Mouse (Mus musculus): ENCODE data around the gene Cyp1a2. TPM values are rescaled to one million over a fixed set of nuclear protein-coding genes. Genes with fewer than 3 reads are reported as not detected.

Gene Cyp1a2
- total RNA-seq, 4 experiments from 2014 or later: not detected

DNA sequence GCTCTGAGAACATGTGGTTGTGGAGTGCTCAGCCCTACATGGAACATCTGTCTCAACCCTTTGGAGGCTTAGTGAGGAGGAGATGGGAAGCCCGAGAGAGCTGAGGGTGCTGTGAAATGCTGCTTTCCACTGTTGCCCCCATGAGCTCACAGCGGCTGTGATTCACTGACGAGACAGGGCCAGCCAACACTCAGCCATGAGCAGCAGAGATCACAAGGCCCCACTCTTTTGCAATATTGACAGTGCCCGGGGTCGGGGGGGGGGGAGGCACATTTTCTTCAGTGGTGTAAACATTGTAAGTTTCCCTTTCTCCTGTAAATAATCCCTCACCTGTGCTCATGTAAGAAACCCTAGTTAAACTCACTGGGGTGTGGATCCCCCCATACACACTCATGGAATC lies 12.0 kb downstream of the Cyp1a2 start:
- DNase-seq (ENCODE audit: low spot score in 2 of 2): no peak

DNA sequence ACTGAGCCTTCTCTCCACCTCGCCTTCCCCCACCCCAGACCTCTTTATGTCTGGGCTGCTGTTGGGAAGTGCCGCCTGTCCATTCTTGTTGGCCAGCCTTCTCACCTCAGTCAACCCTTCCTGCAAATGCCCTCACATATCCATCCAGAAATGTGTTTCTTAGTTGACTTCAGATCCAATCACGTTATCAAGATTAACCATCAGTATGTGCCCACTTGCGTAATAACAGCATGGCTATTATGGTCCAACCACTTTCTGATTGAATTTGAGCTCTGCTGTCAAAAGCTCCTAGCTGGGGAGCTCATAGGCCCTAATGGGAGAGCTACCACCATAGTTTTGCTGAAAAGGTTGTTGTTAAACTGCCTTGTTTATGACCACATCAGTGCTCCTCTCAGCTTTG lies 12.5 kb downstream of the Cyp1a2 start:
- DNase-seq (ENCODE audit: low spot score in 2 of 2): no peak

DNA sequence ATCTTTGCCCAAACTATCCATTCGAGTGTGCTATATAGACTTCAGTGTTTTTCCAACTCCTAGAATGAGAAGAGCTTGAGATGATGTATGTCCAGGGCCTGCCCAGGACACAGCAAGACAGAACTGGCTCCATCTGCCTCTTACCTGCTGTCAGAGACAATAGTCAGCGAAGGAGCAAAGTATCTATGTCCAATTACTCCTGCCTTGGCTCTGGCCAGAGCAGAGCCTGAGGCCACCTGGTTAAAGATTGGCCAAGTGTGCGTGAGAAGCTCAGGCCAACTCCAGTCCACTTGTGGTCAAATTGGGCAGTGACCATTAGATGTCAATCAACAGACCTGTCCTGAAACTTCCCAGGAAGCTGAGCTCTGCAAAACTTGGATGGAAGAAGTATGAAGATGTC lies 13.9 kb downstream of the Cyp1a2 start:
- no peak for DNase-seq (ENCODE audit: low spot score in 2 of 2)

DNA sequence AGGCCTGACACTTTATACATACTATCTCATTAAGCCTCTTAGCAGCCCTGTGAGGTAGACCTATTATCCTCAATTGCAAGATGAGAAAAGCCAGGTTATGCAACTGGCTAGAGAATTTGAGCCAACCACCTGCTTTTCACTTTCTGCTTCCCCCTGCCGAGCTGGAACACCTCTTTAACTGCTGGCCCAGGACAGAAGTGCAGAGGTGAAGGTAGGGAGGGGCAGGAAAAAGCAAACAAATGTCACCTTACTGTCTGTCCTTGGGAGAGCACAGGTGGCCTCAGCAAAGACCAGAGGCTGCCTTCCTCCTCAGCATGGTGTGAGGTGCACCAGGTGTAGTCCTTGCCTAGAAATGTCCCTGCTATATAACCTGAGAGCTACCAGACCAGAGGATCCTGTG lies 15.2 kb downstream of the Cyp1a2 start:
- DNase-seq (ENCODE audit: low spot score in 2 of 2): no peak

DNA sequence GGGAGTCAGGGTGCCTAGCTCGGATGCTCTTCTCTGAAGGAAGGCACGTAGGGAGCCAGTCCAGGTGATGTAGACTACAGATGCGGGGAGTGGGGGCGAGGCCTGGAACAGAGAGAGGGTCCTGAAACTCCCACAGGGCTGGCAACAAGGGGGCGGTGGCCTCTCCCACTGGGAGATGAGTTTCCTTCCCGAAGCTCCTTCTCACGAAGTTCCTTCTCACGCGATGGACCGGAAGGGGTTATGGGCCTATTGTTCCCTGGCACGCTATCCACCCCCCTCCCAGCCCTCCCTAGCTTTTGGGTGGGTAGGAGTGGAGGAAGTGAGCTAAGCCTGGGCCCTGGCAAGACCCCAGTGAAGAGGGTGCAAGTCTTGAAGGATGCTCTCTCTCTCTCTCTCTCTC lies 15.7 kb downstream of the Cyp1a2 start:
- DNase-seq (ENCODE audit: low spot score in 2 of 2): no peak

DNA sequence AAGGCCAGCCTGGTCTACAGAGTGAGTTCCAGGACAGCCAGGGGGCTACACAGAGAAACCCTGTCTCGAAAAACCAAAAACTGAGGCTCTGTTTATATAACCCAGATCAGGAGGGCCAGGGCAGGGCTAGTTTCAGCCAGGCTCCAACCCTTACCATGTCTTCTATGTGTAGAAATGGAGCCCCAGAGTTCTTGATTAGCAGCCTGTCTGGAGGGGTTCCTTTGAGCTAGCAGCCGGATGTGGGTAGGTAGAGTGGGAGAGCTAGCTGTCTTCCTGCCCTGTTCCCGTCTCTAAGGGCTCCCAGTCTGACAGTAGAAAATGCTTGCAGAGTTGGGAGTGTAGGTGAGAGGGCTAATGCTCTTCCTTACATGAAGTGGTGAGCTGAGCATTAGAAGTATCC lies 16.4 kb downstream of the Cyp1a2 start:
- DNase-seq (ENCODE audit: low spot score in 2 of 2): no peak

DNA sequence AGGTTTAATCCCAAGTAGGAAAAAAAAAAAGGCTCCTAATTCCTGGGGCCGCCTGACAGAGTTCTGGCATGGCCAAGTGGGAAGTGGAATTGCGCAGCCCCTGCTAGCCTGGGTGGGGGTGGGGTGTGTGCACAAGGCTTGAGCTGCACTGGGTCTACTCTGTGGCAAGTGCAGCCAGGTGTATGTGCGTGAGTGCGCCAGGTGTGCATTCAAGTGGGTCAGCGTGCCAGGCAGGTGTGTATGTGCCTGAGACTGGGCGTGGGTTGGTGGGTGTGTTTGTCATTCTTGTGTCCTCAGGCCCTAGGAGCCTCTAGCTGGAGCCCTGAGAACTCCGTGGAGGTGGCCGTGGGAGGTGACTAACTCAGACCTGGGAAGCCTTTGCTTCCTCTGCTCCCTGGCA lies 17.0 kb downstream of the Cyp1a2 start:
- no peak for DNase-seq (ENCODE audit: low spot score in 2 of 2)

DNA sequence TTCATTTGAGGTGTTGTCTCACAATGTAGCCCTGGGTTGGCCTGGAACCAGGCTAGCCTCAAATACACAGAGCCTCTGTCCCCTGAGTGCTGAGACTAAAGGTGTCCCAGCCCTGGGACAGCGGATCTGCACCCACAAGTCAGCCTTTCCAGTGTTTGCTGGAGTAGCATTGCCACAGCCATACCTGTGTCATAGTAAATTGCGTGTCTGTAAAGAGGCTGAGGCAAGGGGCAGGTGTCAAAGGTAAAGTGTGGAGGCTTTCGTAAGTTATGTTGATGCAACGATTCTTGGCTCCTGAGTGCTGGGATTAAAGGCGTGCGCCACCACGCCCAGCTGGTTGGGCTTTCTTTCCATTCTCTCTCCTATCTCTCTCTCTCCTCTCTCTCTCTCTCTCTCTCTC lies 18.9 kb downstream of the Cyp1a2 start:
- no peak for DNase-seq (ENCODE audit: low spot score in 2 of 2)

DNA sequence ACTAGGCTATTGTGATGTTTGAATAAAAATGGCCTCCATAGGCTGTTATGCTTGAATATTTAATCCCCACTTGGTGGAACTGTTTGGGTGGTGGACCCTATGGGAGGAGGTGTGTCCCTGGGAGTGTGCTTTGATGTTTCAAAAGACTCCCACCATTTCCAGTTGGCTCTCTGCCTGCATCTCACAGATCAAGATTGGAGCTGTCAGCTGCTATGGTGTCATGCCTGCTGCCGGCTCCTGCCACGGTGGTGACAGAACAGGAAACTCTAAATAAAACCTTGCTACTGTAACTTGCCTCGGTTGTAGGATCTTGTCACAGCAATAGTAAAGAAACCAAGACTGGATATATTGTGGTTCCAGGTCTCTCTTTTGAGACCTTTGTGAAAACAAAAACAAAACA lies 22.0 kb downstream of the Cyp1a2 start:
- no peak for DNase-seq (ENCODE audit: low spot score in 2 of 2)

DNA sequence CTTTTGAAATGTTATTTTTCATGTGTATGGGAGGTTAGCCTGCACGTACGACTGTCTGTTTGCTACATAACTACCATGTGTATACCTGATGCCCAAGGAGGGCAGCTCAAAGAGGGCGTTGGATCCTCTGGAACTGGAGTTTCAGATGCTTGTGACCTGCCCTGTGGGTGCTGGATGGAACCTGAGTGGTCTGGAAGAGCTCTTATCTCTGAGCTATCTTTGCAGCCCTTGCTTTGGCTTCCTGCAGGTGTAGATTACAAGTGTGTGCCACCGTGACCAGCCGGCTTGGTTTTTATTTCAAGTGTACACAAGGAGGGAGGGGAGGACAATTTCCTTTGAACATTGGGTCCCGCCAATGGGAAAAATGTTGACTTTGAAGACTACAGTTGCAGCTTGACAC lies 23.0 kb downstream of the Cyp1a2 start:
- no peak for DNase-seq (ENCODE audit: low spot score in 2 of 2)

DNA sequence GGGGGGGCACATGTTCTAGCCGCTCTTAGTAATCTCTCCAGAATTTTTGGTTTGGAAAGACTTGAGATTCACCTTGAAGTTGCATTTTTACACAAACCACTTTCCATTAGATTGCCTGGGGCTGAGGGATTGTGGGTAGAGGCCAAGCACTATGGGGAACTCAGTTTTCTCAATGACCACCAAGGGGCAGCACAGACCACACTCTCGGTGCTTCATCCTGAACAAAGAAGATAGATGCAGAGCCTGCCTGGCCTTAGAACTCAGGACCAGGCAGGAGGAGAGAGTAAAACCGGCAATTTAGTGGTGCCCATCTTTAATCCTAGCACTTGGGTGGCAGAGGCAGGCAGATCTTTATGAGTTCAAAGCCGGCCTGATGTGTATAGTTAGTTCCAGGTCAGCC lies 23.7 kb downstream of the Cyp1a2 start:
- peak; percentile 36 to 53 for DNase-seq (ENCODE audit: low spot score in 2 of 2)

DNA sequence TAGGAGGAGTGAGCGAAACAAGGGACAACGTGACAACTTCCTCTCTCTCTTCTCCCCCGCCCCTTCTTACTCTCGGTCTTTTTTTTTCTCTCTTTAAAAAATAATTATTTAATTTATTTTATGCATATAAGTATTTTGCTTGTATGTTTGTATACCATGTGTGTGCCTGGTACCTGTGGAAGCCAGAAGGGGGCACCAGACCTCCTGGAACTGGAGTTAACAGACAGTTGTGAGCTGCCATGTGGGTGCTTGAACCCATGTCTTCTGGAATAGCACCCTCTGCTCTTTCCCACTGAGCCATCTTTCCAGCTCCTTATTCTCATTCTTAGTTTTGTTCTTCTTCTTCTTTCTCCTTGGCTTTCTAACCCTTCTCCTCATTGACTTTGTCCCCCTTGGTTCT lies 24.5 kb downstream of the Cyp1a2 start:
- DNase-seq (ENCODE audit: low spot score in 2 of 2): no peak

DNA sequence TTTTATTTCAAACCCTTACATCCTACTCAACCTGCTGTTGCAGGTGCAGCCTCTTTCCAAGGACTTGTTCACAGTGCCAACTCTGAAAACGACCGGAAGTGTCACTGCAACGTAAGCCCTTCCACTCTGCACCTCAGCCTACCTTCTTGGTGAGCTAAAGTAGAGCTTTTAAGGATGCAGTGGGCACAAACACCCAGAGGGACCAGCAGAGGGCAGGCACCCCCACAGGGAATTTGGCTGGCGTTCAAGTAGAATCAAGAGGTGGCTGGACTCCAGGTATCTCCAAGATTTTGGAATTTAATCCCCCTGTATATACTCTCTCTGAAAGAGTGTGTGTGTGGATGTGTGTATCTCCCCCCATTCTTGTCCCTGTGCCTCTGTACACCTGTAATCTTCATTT lies 25.7 kb downstream of the Cyp1a2 start:
- DNase-seq (ENCODE audit: low spot score in 2 of 2): no peak

DNA sequence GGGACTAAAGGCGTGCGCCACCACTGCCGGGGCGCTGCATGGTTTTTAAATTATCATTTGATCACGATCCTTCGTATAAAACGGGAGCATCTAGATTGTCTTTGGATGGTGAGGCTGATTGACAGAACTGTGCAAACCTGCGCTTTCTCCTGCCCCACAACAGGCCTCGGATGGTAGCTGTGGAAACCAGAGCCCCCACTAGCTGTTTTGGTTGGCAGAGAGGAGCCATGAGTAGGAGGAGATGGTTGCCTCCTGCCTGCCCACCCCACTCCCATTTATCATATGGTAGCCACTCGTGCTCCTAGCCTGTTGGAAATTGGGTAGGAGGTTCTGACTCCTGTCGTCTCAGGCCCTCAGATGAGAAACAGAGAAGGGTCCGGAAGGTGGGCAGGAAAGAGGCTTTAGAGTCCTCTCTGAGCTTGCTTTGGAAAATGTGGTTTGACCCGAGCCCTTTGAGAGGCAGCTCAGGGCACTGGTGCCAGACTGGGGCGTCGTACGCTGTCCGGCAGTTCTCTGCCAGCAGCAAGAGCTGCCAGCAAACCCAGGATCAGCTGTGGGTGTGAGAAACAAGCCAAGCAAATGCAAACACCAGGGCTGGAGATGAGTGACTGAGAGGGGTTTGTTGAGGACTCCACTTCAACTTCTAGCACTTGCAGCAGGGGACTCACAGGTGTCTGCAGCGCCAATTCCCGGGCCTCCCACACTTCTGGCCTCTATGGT lies 26.7 kb downstream of the Cyp1a2 start:
- DNase-seq (ENCODE audit: low spot score in 2 of 2): no peak

DNA sequence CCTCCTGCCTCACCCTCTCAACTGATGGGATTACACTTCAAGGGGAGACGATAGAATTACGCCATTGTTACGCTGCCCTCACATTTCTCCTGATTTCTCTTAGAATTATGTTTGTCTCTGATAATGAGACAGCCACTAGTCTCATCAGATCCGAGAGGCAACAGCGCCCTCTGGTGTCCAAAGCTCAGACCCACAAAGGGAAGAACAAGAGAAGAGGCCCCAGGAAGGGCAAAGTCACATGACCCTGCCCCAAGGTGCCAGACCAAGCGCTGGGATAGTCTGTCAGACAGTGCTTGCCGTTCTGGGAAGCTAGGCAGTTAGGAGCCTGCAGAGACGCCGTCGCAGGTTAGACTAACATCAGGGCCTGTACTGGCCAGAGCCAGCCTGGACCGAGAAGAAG lies 27.8 kb downstream of the Cyp1a2 start:
- peak; percentile 79 to 96 for DNase-seq (ENCODE audit: low spot score in 2 of 2)

DNA sequence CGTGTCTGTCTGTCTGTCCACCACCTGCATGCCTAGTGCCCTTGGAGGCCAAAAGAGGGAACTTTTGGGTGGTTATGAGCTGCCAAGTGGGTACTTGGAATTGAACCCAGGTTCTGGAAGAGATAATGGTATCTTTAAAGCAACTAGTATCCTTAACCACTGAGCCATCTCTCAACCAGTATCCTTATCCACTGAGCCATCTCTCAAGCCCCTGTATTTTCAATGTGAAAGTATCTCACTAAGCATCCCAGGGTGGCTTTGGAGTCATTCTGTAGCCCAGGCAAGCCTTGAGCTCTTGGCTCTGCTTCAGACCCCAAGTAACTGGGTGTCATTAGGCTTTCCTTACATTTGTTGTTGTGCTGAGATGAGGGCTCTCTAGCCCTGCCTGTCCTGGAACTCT lies 28.5 kb downstream of the Cyp1a2 start:
- no peak for DNase-seq (ENCODE audit: low spot score in 2 of 2)

DNA sequence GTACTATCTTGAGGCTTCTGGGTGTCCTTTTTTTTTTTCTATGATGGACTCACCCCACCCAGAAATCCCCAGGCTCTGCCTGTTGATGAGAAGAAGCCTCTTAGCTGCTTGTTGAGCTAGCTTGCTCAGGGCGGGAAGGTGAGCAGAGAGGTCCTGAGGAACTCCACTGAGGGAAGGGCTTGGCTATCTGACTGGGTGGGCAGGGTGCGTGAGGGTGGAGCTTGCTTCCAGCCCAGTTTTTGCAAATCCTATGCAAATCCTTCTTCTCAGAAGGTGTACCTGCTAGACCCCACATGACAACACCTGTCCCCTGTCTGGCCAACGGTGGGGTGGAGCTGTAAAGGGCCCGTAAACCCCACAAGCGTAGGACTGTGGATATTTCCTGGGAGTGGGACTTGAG lies 30.2 kb downstream of the Cyp1a2 start, which contains the start of gene Csk:
TSS of gene Csk (minus strand) at position 349 of the 400 bp plus-strand sequence.
- DNase-seq (ENCODE audit: low spot score in 2 of 2): no peak

DNA sequence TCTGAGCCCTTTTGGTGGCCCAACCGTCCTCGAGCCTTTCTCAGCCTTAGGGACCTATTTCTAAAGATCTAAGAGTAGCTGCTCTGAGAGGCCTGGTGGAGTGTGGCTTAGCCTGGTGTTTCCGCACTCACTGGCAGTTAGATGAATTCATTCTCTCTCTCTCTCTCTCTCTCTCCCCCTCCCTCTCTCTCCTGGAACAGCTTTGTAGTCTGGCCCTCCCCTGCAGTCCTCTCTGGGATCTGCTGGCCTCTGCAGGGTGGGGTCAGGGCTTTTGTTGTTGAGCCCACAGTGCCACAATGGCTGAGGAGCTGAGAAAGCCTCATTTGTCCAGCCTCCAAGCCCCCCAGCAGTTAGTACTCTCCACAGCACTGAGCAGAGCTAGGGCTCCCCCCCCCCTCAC lies 30.6 kb downstream of the Cyp1a2 start:
- no peak for DNase-seq (ENCODE audit: low spot score in 2 of 2)

DNA sequence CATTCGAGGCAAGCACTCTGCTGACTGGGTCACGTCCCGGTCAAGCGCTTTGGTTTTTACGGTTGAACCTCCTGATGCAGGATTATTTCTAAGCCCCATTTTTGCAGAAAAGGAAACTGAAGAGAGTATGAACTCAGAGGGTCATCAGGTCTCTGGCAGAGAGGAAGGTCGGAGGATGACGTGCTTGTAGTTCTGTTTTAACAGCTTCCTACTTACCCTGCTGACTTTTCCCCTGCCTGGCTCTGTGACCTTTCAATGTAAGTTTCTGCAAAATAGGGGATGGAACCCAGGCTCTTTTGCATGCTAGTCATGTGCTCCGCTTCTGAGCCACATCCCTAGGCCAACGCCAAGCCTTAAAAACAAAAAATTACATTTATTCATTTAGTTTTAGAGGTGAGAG lies 31.2 kb downstream of the Cyp1a2 start:
- DNase-seq (ENCODE audit: low spot score in 2 of 2): no peak

DNA sequence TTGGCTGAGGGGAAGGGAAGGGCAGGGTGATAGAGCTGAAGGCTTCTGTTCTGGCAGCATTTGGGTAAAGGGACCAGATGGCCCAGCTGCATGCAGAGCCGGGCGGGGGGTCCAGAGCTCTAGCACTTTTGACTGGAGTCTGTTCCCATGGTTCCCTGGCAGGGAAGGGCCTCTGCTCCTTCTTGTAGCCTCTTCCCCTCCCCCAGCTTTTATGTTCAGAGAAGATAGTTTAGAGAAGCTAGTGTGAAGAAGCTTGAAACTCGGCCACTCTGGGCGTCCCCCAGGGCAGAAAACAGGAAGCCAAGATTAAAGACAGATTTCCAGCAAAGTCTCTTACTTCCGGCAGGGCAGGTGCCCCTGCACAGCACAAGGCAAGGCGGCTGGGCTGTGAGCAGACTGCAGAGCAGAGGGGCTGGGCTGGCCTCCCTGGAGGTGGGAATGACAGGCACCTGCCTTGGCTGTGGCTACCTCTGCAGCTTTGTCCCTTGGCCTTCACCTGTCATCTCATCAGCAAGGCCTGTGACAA lies 32.7 kb downstream of the Cyp1a2 start:
- DNase-seq (ENCODE audit: low spot score in 2 of 2): no peak

DNA sequence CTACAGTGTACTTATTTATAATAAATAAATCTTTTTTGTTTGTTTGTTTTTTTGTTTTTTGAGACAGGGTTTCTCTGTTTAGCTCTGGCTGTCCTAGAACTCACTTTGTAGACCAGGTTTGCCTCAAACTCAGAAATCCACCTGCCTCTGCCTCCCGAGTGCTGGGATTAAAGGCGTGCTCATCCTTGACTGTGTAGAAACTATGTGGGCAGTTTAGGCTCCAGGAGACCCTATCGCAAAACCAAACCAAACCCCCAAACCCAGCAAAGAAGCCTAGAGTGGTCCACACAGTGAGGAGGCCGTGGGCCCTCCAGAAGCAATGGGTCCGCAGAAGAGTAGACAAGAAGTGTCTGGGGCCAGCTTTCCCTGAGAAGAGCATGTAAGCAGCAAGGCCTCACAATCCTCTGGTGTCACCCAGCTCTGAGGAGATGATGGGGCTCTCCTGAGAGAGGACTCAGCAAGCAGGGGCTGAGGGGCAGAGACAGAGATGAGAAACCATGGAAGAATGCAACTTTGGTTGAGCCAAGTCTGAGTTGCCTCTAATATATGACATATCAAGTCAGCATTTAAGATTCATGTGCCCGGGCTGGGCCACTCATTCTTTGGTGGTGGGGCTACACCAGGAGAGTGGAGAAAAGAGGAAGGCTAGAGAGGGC lies 33.2 kb downstream of the Cyp1a2 start:
- DNase-seq (ENCODE audit: low spot score in 2 of 2): no peak

DNA sequence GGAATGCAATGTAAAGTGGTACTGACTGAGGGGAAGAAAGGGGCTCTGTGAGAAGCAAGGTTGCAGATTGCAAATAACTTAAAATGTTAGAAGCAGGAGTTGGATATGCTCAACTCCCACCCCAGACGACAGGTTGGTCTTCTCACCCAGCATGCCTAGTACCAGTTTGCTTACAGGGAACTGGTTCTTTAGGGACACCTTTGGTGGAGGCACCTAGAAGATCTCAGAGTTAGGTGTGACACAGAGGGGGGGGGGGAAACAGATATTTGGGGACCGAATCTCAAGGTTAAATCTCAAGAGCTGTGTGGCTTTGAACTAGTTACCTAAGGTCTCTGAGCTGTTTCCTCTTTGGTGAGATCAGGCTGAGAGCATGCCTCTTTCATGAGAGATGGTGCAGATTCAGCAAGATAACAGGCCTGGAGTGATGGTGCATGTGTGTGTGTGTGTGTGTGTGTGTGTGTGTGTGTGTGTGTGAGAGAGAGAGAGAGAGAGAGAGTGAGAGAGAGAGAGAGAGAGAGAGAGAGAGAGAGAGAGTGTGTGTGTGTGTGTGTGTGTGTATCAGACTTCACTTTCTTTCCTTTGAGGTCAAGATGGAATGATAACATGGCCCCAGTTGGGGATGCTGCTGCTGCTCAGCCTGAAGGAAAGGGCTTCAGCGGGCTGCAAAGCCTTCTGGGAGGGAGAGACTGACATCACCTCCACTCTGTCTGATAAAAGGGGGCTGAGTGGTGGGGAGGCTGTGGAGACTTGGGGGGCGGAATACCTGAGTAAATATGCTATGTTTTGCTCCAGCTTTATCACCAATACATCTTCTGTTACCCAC lies 36.0 kb downstream of the Cyp1a2 start:
- DNase-seq (ENCODE audit: low spot score in 2 of 2): no peak

Measured in left cerebral cortex, adult 8-10 months (tissue).